6 mouse cellular contexts compared by ENCODE assay signal in the genomic region with DNA sequence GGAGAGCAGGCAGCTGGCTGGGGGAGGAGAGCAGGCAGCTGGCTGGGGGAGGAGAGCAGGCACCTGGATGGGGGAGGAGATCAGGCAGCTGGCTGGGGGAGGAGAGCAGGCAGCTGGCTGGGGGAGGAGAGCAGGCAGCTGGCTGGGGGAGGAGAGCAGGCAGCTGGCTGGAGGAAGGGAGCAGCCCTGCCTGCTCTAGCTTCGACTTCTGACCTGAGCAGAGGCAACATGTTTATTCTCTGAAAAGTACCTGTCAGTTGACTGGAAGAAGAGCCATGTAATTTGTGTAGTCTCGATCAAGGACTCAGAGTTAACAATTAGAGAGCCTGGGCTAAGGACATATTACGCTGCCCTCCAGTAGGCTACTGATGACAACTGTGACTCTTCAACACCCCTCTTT. TPM values are rescaled to one million over a fixed set of nuclear protein-coding genes. Genes with fewer than 3 reads are reported as not detected.
A peak's percentile ranks its signal among the peaks of the same experiment; 100 is the strongest.
DNase-seq lines count a peak whose midpoint lies in the region; ATAC-seq and TF ChIP-seq lines count a peak whose summit lies in the region.
"Not testable (repeated sequence)": the region's sequence is repeated elsewhere in the genome, so short reads cannot be mapped to it uniquely, and the experiment has no call there.

No protein-coding gene starts in this region.

- peak overlapping the region; percentile 45 for H3K27ac ChIP-seq in hindbrain, embryonic 10.5 days
- H3K27ac ChIP-seq in liver, adult 2 months (replicated peaks; ENCODE audit: insufficient read depth, low read depth, low read length): peak overlapping the region; percentile 64
- H3K27ac ChIP-seq in lung, embryonic 15.5 days: peak overlapping the region; percentile 37
- peak overlapping the region; percentile 44; the same call in 1 of the 2 replicates for H3K27ac ChIP-seq in midbrain, embryonic 11.5 days (ENCODE audit: low read depth, low read length)
- H3K27ac ChIP-seq in stomach, embryonic 15.5 days: peak overlapping the region; percentile 40; the same call in 1 of the 2 replicates

- DNase-seq in R1 (ENCODE audit: low read depth, low spot score): peak; percentile 24
- not testable (repeated sequence) for DNase-seq in hindbrain, embryonic 10.5 days (ENCODE audit: low spot score); midbrain, embryonic 11.5 days (ENCODE audit: low spot score, missing footprints)
- peak; percentile 83 for DNase-seq in liver, adult 2 months (ENCODE audit: extremely low read depth, low read depth, low spot score)

- TF ChIP-seq POLR2A in liver, adult 2 months (IDR thresholded peaks at IDR 0.05; ENCODE audit: extremely low read depth, insufficient read depth, low read length): not testable (repeated sequence)

- TF ChIP-seq CTCF in liver, adult 2 months (IDR thresholded peaks at IDR 0.05; ENCODE audit: low read depth, low read length): not testable (repeated sequence)

- peak; percentile 57; the same call in 1 of the 2 replicates for ATAC-seq in lung, embryonic 15.5 days (ENCODE audit: borderline replicate concordance, extremely low read depth, low FRiP score, low TSS enrichment)
- ATAC-seq in midbrain, embryonic 11.5 days (ENCODE audit: low FRiP score); stomach, embryonic 15.5 days (ENCODE audit: insufficient read depth, low FRiP score, low read depth): not testable (repeated sequence)

- H3K36me3 ChIP-seq in hindbrain, embryonic 10.5 days: peaks cover 30% of the 10 kb centered on the region
- H3K36me3 ChIP-seq in liver, adult 2 months (ENCODE audit: control insufficient read depth, insufficient read depth, low read length): peaks cover 13% of the 10 kb centered on the region
- peaks cover 13% of the 10 kb centered on the region for H3K36me3 ChIP-seq in lung, embryonic 15.5 days
- H3K36me3 ChIP-seq in midbrain, embryonic 11.5 days (ENCODE audit: control insufficient read depth, insufficient read depth, low read length); stomach, embryonic 15.5 days: not testable (repeated sequence)

- peaks cover 10% of the 10 kb centered on the region for H3K4me1 ChIP-seq in hindbrain, embryonic 10.5 days (replicated peaks)
- not testable (repeated sequence) for H3K4me1 ChIP-seq in liver, adult 2 months (ENCODE audit: control insufficient read depth, insufficient read depth, low read length); midbrain, embryonic 11.5 days (ENCODE audit: control insufficient read depth, insufficient read depth, low read length); stomach, embryonic 15.5 days
- H3K4me1 ChIP-seq in lung, embryonic 15.5 days: peaks cover 20% of the 10 kb centered on the region; the same call in 1 of the 2 replicates

- not testable (repeated sequence) for H3K9ac ChIP-seq in liver, adult 2 months (ENCODE audit: low read depth, low read length); lung, embryonic 15.5 days; midbrain, embryonic 11.5 days (ENCODE audit: low read length); stomach, embryonic 15.5 days

- peak overlapping the region; percentile 3; the same call in 1 of the 2 replicates for H3K4me2 ChIP-seq in lung, embryonic 15.5 days
- not testable (repeated sequence) for H3K4me2 ChIP-seq in midbrain, embryonic 11.5 days; stomach, embryonic 15.5 days

- H3K27me3 ChIP-seq in hindbrain, embryonic 10.5 days (ENCODE audit: insufficient read depth, poor library complexity, severe bottlenecking); liver, adult 2 months (ENCODE audit: control insufficient read depth, insufficient read depth, low read length); lung, embryonic 15.5 days; midbrain, embryonic 11.5 days (ENCODE audit: control insufficient read depth, insufficient read depth, low read length); stomach, embryonic 15.5 days (replicated peaks): not testable (repeated sequence)

- H3K9me3 ChIP-seq in hindbrain, embryonic 10.5 days; lung, embryonic 15.5 days; midbrain, embryonic 11.5 days (ENCODE audit: control insufficient read depth, low read length); stomach, embryonic 15.5 days: not testable (repeated sequence)

- 68% methylated on average over 3 of the region's 3 CpGs for WGBS in hindbrain, embryonic 10.5 days
- WGBS in liver, adult 2 months: 28% methylated on average over 3 of the region's 3 CpGs
- WGBS in lung, embryonic 15.5 days: 22% methylated on average over 3 of the region's 3 CpGs
- WGBS in midbrain, embryonic 11.5 days: 61% methylated on average over 3 of the region's 3 CpGs
- 36% methylated on average over 3 of the region's 3 CpGs for WGBS in stomach, embryonic 15.5 days

- H3K79me2 ChIP-seq in liver, adult 2 months (ENCODE audit: control insufficient read depth, insufficient read depth, low read length): not testable (repeated sequence)

- H3K4me3 ChIP-seq in hindbrain, embryonic 10.5 days; liver, adult 2 months (ENCODE audit: insufficient read depth, low read depth, low read length); lung, embryonic 15.5 days; midbrain, embryonic 11.5 days (ENCODE audit: low read depth, low read length); stomach, embryonic 15.5 days (replicated peaks): not testable (repeated sequence)

RNA-seq across cellular contexts. Expression of gene Tmem260, which starts 29.9 kb away (rescaled TPM):
- polyA plus RNA-seq in hindbrain, embryonic 10.5 days (2016; fragmentation: Nextera tagmentation; extraction: Ambion mirVana): 18.1 TPM in 2 replicates
- total RNA-seq in liver, adult 2 months (2014; rRNA removed): 16.2 and 18.7 TPM in 2 replicates
- polyA plus RNA-seq in liver, adult 2 months (2012; rRNA removed): 9.7 and 11.8 TPM in 2 replicates
- 20.1 and 24.4 TPM in 2 replicates for polyA plus RNA-seq in lung, embryonic 15.5 days (2015; fragmentation: Nextera tagmentation; extraction: Ambion mirVana)
- polyA plus RNA-seq in midbrain, embryonic 11.5 days (2014; fragmentation: Nextera tagmentation; extraction: Ambion mirVana): 25.2 and 27.9 TPM in 2 replicates
- 17.7 and 19.3 TPM in 2 replicates for polyA plus RNA-seq in stomach, embryonic 15.5 days (2015; fragmentation: Nextera tagmentation; extraction: Ambion mirVana)
